Mouse (Mus musculus) intestine, embryonic 16.5 days (tissue): ENCODE data around the gene Hist2h2be. TPM values are rescaled to one million over a fixed set of nuclear protein-coding genes. Genes with fewer than 3 reads are reported as not detected.

ENCODE experiments used
- ATAC-seq: fragments of 200-750 bp; cut with Nextera tagmentation; 2 replicates; pipeline ENCODE4 v1.8.0; 2017; ENCODE audit warnings: moderate TSS enrichment, moderate library complexity
- H3K27ac ChIP-seq: fragments of 300-500 bp; sonication (generic); 2 replicates; pipeline ENCODE4 v1.5.1; 2014; ENCODE audit warnings: mild to moderate bottlenecking, low read length
- H3K27me3 ChIP-seq: fragments of 300-500 bp; sonication (generic); replicated peaks from 2 replicates; pipeline ENCODE4 v1.6.1; 2014; ENCODE audit warnings: low read length, control low read depth, mixed read lengths; ENCODE audit not compliant: control insufficient read depth, insufficient read depth
- H3K36me3 ChIP-seq: fragments of 300-500 bp; sonication (generic); 2 replicates; pipeline ENCODE4 v1.6.1; 2014; ENCODE audit warnings: low read length, control low read depth; ENCODE audit not compliant: control insufficient read depth, insufficient read depth
- H3K4me1 ChIP-seq: fragments of 300-500 bp; sonication (generic); 2 replicates; pipeline ENCODE4 v1.6.1; 2014; ENCODE audit warnings: low read length, control low read depth, mixed read lengths; ENCODE audit not compliant: control insufficient read depth, insufficient read depth
- H3K4me2 ChIP-seq: fragments of 300-500 bp; sonication (generic); 2 replicates; pipeline ENCODE4 v1.6.1; 2014; ENCODE audit warnings: low read depth, low read length, control low read depth
- H3K4me3 ChIP-seq: fragments of 300-500 bp; sonication (generic); 2 replicates; pipeline ENCODE4 v1.5.1; 2014; ENCODE audit warnings: mild to moderate bottlenecking, low read length
- H3K9ac ChIP-seq: fragments of 300-500 bp; sonication (generic); 2 replicates; pipeline ENCODE4 v1.6.1; 2014; ENCODE audit warnings: low read depth, low read length
- H3K9me3 ChIP-seq: fragments of 300-500 bp; sonication (generic); 2 replicates; pipeline ENCODE4 v1.6.1; 2016; ENCODE audit warnings: low read length, control low read depth; ENCODE audit not compliant: control insufficient read depth
- WGBS: fragments of 180-500 bp; shearing (Covaris S2); extraction: QIAGEN DNeasy Blood & Tissue Kit; methylation state at CpG from one replicate; pipeline ENCODE4 v1.1.7; 2014; 5-methylcytosine and 5-hydroxymethylcytosine counted together
- polyA plus RNA-seq: library from polyadenylated mRNA; unstranded; fragments of >200 nt; fragmentation: Nextera tagmentation; extraction: Ambion mirVana; gene quantifications from 2 replicates; pipeline ENCODE4 v1.2.1, GENCODE M21; 2015

Hist2h2be gene
- polyA plus RNA-seq, 1 experiment from 2014 or later = 6.7 TPM

DNA sequence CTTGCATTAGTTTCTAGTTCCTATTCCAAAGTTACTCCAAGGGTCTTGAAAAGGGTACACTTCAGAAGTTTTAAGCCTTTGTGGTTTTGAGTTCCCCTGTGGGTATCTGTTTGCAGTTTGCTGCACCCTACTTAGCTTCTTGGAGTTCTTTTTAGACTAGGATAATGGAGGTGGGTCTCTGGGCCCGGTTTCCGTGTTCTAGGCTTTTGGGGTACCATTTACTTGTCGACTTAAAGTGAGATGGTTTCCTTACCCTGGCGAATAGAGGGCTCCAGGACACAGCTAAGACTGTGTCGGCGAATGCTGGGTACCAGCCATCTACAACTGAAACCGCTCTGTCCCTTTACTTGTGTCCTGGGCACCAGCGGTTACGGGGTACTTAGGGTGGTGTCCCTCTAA lies 720 bp downstream of the Hist2h2be start:
- Histone ChIP-seq H3K9ac (peak overlapping the region; percentile 74), H3K27ac (peak overlapping the region; percentile 100), H3K4me3 (peak overlapping the region; percentile 68), H3K9me3 (no peaks in the 10 kb centered on the region), H3K36me3 (no peaks in the 10 kb centered on the region), H3K27me3 (no peaks in the 10 kb centered on the region), H3K4me1 (peaks cover 18% of the 10 kb centered on the region), H3K4me2 (peak overlapping the region; percentile 85)
- ATAC-seq = no peak
- 27% methylated on average over 9 of the region's 9 CpGs for WGBS

DNA sequence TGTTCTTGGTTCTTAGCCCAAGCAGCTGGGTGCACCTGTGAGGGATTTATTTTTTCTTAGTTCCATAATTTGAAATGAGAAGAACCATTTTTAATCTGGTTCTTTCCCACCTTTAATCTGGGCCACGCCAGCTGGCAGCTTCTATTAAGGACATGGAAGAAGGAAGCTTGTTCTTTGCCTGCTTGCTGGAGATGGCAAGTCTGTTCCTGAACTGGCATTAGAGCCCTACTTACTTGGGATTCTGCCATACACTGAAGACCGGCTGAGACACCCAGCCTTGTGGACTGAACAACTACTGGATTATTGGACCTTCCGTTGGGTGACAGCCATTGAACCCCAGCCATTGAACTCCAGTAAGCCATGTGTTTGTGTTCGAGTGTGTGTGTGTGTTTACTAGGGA lies 1.9 kb downstream of the Hist2h2be start:
- Histone ChIP-seq H3K9ac (no peak overlapping the region), H3K4me3 (peak overlapping the region; percentile 68), H3K9me3 (no peaks in the 10 kb centered on the region), H3K36me3 (no peaks in the 10 kb centered on the region), H3K27me3 (no peaks in the 10 kb centered on the region), H3K4me1 (peaks cover 18% of the 10 kb centered on the region), H3K4me2 (peak overlapping the region; percentile 85), H3K27ac (no peak overlapping the region)
- no peak for ATAC-seq
- WGBS = 84% methylated on average over 4 of the region's 4 CpGs

DNA sequence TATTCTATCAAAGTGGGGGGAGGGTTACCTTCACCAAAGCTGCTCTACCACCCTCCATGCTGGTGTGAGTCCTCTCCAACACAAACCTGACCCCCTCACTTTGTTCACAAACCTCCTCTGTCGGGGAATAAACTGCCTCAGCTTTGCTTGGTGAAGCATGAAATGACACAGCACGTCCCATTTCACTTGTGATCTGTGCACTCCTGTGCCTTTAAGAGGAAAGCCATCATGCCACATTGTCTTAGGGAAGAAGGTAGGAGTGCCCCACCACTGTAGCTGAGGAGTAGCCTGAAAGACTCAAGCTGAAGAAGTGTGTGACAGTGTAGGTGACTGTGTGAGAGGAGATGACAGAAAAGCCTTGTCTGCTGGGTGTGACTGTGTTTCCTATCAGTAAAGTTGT lies 4.5 kb downstream of the Hist2h2be start:
- H3K9me3 ChIP-seq = no peaks in the 10 kb centered on the region
- H3K4me1 ChIP-seq = peaks cover 16% of the 10 kb centered on the region
- no peak for ATAC-seq
- WGBS = 46% methylated on average over 2 of the region's 2 CpGs
- H3K4me3 ChIP-seq = no peak overlapping the region
- H3K4me2 ChIP-seq = no peak overlapping the region
- H3K27me3 ChIP-seq = no peaks in the 10 kb centered on the region
- H3K36me3 ChIP-seq = no peaks in the 10 kb centered on the region
- H3K9ac ChIP-seq = no peak overlapping the region
- H3K27ac ChIP-seq = no peak overlapping the region

DNA sequence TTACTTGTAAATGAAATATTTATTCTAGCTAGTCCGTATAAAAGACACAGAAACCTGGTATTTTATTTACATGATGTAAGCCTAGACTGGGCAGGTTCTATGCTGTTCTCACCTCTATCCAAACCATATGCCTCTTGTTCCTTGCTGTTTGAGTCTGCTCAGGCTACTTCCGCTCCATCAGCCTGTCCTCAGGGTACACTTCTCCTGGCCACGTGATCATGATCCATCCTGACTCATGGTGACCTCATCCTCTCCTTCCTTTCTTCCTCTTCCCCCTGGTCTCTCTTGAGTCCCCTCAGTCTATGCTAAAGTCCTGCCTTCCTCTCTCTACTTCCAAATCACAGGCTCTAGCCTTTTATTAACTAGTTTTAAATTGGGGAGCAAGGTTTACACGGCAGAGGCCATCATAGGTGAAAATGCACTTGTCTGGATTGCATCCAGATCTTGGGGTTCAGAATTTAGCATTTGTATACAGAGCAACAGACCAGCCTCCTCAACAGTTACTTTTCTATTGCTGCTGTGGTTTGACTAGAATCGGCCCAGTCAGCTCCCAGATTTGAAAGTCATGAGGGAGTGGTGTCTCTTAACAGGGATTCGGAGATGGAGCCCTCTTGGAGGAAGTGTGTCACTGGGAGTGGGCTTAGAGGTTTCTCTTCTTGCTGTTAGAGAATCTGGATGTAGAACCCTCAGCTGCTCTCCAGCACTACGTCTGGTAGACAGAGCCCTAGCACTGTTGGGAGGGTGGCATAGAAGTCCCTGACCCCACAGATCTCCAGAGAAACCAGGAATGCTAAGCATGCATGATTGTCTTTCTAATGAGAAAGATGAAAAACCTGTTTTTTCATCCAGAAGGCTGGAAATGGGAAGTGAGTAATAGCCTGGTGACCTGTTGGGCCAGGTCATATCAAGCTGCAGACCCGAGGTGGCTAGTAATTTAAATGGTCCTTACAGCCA lies 6.1 kb downstream of the Hist2h2be start:
- H3K4me2 ChIP-seq = no peak overlapping the region
- no peaks in the 10 kb centered on the region for H3K36me3 ChIP-seq
- no peak overlapping the region; the same call in 1 of the 2 replicates for H3K9ac ChIP-seq
- H3K9me3 ChIP-seq = no peaks in the 10 kb centered on the region
- H3K4me3 ChIP-seq = no peak overlapping the region
- whole genome bisulfite sequencing = 50% methylated on average over 8 of the region's 8 CpGs
- ATAC-seq = no peak
- no peaks in the 10 kb centered on the region for H3K27me3 ChIP-seq
- H3K27ac ChIP-seq = no peak overlapping the region
- H3K4me1 ChIP-seq = peaks cover 9% of the 10 kb centered on the region; the same call in 1 of the 2 replicates

DNA sequence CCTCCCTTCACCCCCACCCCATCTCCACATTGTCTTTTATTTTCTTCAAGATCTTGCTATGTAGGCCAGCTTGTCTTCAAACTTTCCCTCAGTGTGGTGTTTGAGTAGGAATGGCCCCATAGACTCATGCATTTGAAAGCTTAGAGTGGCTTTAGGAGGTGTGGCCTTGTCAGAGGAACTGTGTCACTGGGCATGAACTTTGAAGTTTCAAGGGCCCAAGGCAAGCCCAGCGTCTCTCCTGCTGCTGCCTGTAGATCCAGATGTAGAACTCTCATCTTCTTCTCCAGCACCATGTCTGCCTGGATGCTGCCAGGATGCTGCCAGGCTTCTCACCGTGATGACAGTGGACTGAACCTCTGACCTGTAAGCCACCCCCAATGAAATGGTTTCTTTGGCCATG lies 7.9 kb downstream of the Hist2h2be start:
- Histone ChIP-seq H3K27me3 (no peaks in the 10 kb centered on the region), H3K4me1 (no peaks in the 10 kb centered on the region), H3K9ac (no peak overlapping the region), H3K4me2 (no peak overlapping the region), H3K9me3 (no peaks in the 10 kb centered on the region), H3K4me3 (no peak overlapping the region), H3K36me3 (no peaks in the 10 kb centered on the region), H3K27ac (no peak overlapping the region)
- 66% methylated on average over 2 of the region's 2 CpGs for WGBS
- ATAC-seq = peak; percentile 19; the same call in 1 of the 2 replicates

DNA sequence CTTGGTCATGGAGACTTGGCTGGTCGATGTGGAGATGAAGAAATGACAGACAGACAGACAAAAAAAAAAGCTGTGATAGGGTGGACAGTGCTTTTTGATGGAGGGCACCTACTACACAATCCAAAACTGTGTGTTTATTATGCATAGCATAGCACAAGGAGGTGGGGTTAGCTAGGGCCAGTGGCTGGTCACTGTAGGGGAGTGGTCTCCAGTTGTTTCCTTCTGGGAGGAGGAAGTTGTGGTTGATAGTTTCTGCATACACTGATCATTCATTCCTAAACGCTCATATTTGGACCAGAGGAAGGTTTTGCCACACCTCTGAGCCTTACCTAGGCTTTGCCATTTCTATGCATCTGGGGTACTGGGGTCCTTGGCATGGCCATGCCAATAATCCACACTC lies 9.5 kb downstream of the Hist2h2be start:
- Histone ChIP-seq H3K9me3 (no peaks in the 10 kb centered on the region), H3K4me1 (no peaks in the 10 kb centered on the region), H3K4me3 (no peak overlapping the region), H3K9ac (no peak overlapping the region), H3K36me3 (no peaks in the 10 kb centered on the region), H3K4me2 (no peak overlapping the region), H3K27me3 (no peaks in the 10 kb centered on the region), H3K27ac (no peak overlapping the region)
- no peak for ATAC-seq
- 72% methylated on average over 2 of the region's 2 CpGs for WGBS

DNA sequence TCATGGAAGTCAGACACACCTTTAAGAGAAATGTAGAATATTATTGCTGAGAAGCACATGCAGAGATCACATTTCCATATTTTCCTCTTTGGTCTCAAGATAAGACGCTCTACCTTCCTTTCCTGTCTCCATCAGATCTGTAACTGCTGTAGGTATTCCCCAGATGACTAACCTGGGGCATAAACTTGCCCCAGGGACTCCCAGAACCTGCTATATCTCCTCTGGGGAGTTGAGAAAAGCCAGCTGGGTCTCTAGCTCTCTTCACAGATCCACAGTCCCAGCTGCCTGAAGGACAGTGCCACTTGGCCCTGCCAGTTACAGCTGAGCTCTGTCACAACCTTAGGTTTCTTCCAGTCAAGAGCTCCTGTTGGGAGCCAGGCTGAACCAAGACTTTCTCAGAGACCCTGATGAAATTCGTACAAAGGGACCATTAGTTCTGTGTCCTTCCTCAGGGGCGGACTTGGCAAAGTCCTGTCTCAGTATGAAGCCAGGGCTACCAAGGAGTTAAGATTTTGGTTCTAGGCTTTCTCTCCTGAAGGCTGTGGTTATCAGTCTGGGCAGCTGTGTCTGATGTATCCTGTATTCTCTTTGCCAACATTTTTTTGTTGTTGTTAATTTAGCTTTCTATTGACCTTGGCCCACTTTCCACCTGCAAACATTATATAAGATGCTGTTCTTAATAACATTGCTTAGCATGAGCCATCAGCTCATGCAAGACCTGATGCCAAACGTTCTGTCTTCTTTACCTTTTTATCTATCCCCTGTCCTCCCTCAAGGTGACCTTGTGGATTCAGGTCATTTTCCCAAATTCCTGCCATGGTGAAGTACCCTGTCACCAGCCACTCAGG lies 10.2 kb downstream of the Hist2h2be start:
- Histone ChIP-seq H3K9me3 (no peaks in the 10 kb centered on the region), H3K36me3 (no peaks in the 10 kb centered on the region), H3K27ac (no peak overlapping the region), H3K9ac (no peak overlapping the region), H3K27me3 (no peaks in the 10 kb centered on the region), H3K4me3 (no peak overlapping the region), H3K4me2 (no peak overlapping the region), H3K4me1 (no peaks in the 10 kb centered on the region)
- ATAC-seq = no peak
- 79% methylated on average over 4 of the region's 4 CpGs for WGBS

DNA sequence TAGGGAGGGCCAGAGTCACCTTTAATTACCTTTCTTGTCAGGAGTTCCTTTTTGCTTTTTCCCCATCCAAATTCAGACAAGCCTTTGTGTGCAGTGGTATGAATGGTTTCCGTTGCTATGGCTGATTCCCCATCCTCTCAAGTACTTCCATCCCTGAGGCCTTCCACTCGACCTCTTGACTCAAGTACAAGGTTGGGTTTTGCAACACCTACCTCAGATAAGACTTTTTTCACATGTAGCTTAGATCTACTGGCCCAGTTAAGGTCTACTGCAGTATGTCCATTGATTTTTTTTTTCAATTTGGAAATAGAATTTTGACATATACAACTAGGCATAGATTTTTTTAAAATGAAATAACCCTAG lies 10.8 kb downstream of the Hist2h2be start:
- no peaks in the 10 kb centered on the region for H3K36me3 ChIP-seq
- no peak for ATAC-seq
- 64% methylated on average over 2 of the region's 2 CpGs for WGBS
- H3K9ac ChIP-seq = no peak overlapping the region
- H3K9me3 ChIP-seq = no peaks in the 10 kb centered on the region
- H3K4me1 ChIP-seq = peaks cover under 1% of the 10 kb centered on the region; the same call in 1 of the 2 replicates
- no peak overlapping the region for H3K4me3 ChIP-seq
- H3K4me2 ChIP-seq = no peak overlapping the region
- H3K27ac ChIP-seq = no peak overlapping the region
- H3K27me3 ChIP-seq = no peaks in the 10 kb centered on the region

DNA sequence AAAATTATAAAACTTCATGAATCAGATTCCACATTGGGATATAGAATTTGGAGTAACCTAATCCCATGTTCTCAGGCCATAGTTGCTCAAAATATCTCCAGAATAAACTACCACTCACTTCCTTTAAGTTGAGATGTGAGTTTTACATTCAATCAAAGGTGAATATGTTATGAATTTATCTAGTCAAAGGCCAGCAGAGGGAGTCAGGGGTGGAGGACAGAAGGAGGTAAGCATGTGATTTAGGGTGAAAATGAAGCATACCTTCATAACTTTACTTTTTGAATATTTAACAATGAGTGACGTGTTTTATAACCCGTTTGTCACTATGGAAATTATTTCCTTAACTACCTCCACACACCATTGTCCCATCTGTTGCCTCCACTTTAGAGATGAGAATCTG lies 14.0 kb downstream of the Hist2h2be start:
- H3K9ac ChIP-seq = no peak overlapping the region
- WGBS = 90% methylated on average over 2 of the region's 2 CpGs
- H3K4me3 ChIP-seq = no peak overlapping the region
- H3K27me3 ChIP-seq = no peaks in the 10 kb centered on the region
- no peaks in the 10 kb centered on the region for H3K36me3 ChIP-seq
- no peak overlapping the region for H3K4me2 ChIP-seq
- ATAC-seq = no peak
- H3K27ac ChIP-seq = no peak overlapping the region
- H3K4me1 ChIP-seq = peaks cover 10% of the 10 kb centered on the region
- no peaks in the 10 kb centered on the region for H3K9me3 ChIP-seq
